Mouse (Mus musculus) embryonic stem cell, embryonic (primary cell): ENCODE data around the gene Pcnx4.
"Not testable (repeated sequence)": the region's sequence is repeated elsewhere in the genome, so short reads cannot be mapped to it uniquely, and the experiment has no call there.

Experiments
- CTCF ChIA-PET, 4 experiments: fragments of 300-600 bp in 2 of 4; fragments of 350-600 bp in 2 of 4; sonication (Branson Sonifier 250); formaldehyde crosslinking; loops; one replicate each; lab custom pipeline; 2022; ENCODE audit warnings: inconsistent platforms in 2 of 4; lab: Charles Lee
- POLR2A ChIA-PET, 4 experiments: fragments of 300-600 bp in 2 of 4; fragments of 350-600 bp in 2 of 4; sonication (Branson Sonifier 250); formaldehyde crosslinking; loops; one replicate each; lab custom pipeline; 2022; ENCODE audit warnings: antibody characterized with exemption in 4 of 4, inconsistent platforms in 1 of 4; lab: Charles Lee

Pcnx4 gene

GRCm38 (mm10) chr12:72564281-72564795, 28.2 kb downstream of the Pcnx4 start:
- POLR2A ChIA-PET, result interaction anchor here in 1 of 4 experiments (1.1 kb wide), 1 partner anchor 10 kb away, joined by 3 read pairs; no protein-coding TSS in a partner anchor
- CTCF ChIA-PET, result no interaction called here

GRCm38 (mm10) chr12:72582021-72582420, 45.8 kb downstream of the Pcnx4 start:
- POLR2A ChIA-PET, result interaction anchor here in 1 of 4 experiments (0.6 kb wide), 1 partner anchor 10 kb away, joined by 3 read pairs; no protein-coding TSS in a partner anchor
- CTCF ChIA-PET, result no interaction called here

GRCm38 (mm10) chr12:72583099-72583498, 46.9 kb downstream of the Pcnx4 start:
- ChIA-PET POLR2A (no interaction called here), CTCF (no interaction called here)

GRCm38 (mm10) chr12:72585339-72585738, 49.2 kb downstream of the Pcnx4 start:
- POLR2A ChIA-PET, result no interaction called here
- CTCF ChIA-PET, result no interaction called here

- POLR2A ChIA-PET, result no interaction called here
- CTCF ChIA-PET, result no interaction called here
Observed at GRCm38 (mm10) chr12:72592991-72593390, 56.8 kb downstream of the Pcnx4 start.

- ChIA-PET POLR2A (interaction anchor here in 1 of 4 experiments (1.0 kb wide), 1 partner anchor 55 kb away, joined by 3 read pairs; no protein-coding TSS in a partner anchor), CTCF (no interaction called here)
Observed at GRCm38 (mm10) chr12:72594001-72594400, 57.8 kb downstream of the Pcnx4 start.

GRCm38 (mm10) chr12:72598731-72599130, 62.5 kb downstream of the Pcnx4 start:
- POLR2A ChIA-PET, CTCF ChIA-PET: not testable (repeated sequence)

GRCm38 (mm10) chr12:72612053-72612452, 75.9 kb downstream of the Pcnx4 start:
- ChIA-PET POLR2A (no interaction called here), CTCF (interaction anchor here in 1 of 4 experiments (0.9 to 1.5 kb wide), 2 partner anchors 150 to 750 kb away, joined by 3 to 4 read pairs; no protein-coding TSS in a partner anchor)

GRCm38 (mm10) chr12:72620856-72621255, 84.7 kb downstream of the Pcnx4 start:
- ChIA-PET POLR2A (no interaction called here), CTCF (interaction anchor here in 2 of 4 experiments (0.6 kb wide), 2 partner anchors 23 to 158 kb away, joined by 4 to 12 read pairs; no protein-coding TSS in a partner anchor)

GRCm38 (mm10) chr12:72621441-72621840, 85.3 kb downstream of the Pcnx4 start:
- ChIA-PET CTCF (interaction anchor here in 2 of 4 experiments (0.6 kb wide), 2 partner anchors 22 to 159 kb away, joined by 4 to 12 read pairs; no protein-coding TSS in a partner anchor), POLR2A (no interaction called here)

GRCm38 (mm10) chr12:72622853-72623496, 86.8 kb downstream of the Pcnx4 start:
- POLR2A ChIA-PET, result no interaction called here
- CTCF ChIA-PET, result no interaction called here

- ChIA-PET CTCF (no interaction called here), POLR2A (no interaction called here)
Observed at GRCm38 (mm10) chr12:72628751-72629150, 92.6 kb downstream of the Pcnx4 start.
